Mouse (Mus musculus): ENCODE data around the gene Srsf6. TPM values are rescaled to one million over a fixed set of nuclear protein-coding genes. Genes with fewer than 3 reads are reported as not detected.

Srsf6 gene
- total RNA-seq, 2 experiments from 2014 or later = 99.3 to 109 TPM

DNA sequence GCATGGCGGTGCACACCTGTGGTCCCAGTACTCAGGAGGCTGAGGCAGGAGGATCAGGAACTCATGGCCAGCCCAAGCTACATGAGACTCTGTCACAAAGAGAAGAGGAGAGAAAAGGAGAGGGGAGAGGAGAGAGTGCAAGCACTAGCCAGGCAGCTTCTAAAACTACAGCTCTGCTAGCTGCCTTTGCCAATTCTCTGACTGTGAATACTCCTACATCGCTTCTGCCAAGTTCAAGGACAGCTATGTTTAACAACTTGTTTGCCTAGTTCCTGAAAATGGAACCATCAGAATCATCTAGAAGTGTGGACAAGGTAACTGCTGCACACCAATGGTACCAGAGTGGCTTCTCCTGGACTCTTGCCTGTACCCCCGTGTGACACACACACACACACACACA lies 17.3 kb upstream of the Srsf6 start:
- no peak for DNase-seq (ENCODE audit: extremely low spot score in 1 of 2, low spot score in 2 of 2)
- intact Hi-C loops (cut with DNase I) = loop anchor here (1.0 to 10.0 kb wide), 3 partner anchors 99 to 1579 kb away; no protein-coding TSS in a partner anchor
- Histone ChIP-seq H3K27ac (no peak overlapping the region), H3K4me3 (no peak overlapping the region)
- no peak for TF ChIP-seq CTCF (IDR thresholded peaks at IDR 0.05)

DNA sequence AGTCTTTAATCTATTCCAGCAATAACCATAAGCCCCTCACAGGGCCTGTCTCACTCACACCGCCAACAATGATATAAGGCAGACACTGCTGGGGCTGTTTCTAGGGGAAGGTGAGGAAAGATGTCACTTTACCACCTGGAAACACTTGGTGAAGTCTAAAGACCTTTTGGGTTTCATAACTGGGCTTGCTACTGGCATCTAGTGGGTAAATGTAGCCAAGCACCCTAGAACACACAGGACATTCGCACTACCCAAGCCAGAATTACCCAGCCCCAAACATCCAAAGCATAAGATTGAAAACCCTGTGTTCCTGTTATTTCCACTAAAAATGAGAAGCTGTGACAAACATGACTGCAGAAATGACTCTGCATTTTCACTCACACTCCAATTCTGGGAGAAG lies 16.8 kb upstream of the Srsf6 start:
- Histone ChIP-seq H3K27ac (no peak overlapping the region), H3K4me3 (no peak overlapping the region)
- intact Hi-C loops (cut with DNase I) = loop anchor here (1.0 to 10.0 kb wide), 3 partner anchors 99 to 1580 kb away; no protein-coding TSS in a partner anchor
- DNase-seq (ENCODE audit: extremely low spot score in 1 of 2, low spot score in 2 of 2) = no peak
- peak; percentile 72 for TF ChIP-seq CTCF (IDR thresholded peaks at IDR 0.05)

GRCm38 (mm10) chr2:162919926-162920325 lies 11.4 kb upstream of the Srsf6 start:
- no peak for DNase-seq (ENCODE audit: extremely low spot score in 1 of 2, low spot score in 2 of 2)
- intact Hi-C loops (cut with DNase I) = loop anchor here (5.0 to 10.0 kb wide), 4 partner anchors 97 to 1585 kb away; partner anchors contain the start of genes Ift52 and Ptprt
- Histone ChIP-seq H3K4me3 (no peak overlapping the region), H3K27ac (no peak overlapping the region)
- TF ChIP-seq CTCF (IDR thresholded peaks at IDR 0.05) = no peak

DNA sequence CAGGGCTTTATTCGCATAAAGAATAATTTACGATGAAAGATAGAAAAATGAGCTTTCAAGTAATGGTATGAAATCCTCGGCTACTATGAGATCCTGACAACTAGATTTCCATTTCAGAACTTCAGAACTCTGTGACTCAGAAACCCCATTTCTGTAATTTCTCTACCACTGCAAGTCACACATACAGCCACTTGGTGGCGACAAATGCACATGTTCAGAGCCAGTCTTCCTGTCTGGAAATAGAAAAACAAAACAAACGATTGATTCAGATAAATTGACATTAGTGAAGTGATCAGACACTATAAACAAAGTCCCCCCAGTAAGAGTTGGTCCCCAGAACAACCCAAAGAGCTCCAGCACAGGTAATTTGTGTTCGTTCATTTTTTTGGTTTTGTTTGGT lies 9.1 kb upstream of the Srsf6 start:
- TF ChIP-seq CTCF (IDR thresholded peaks at IDR 0.05) = peak; percentile 96
- intact Hi-C loops (cut with DNase I) = loop anchor here (2.0 to 5.0 kb wide), 4 partner anchors 95 to 479 kb away; partner anchors contain the start of genes Ift52 and Ptprt
- Histone ChIP-seq H3K4me3 (no peak overlapping the region), H3K27ac (no peak overlapping the region)
- DNase-seq (ENCODE audit: extremely low spot score in 1 of 2, low spot score in 2 of 2) = peak; percentile 43 to 60

DNA sequence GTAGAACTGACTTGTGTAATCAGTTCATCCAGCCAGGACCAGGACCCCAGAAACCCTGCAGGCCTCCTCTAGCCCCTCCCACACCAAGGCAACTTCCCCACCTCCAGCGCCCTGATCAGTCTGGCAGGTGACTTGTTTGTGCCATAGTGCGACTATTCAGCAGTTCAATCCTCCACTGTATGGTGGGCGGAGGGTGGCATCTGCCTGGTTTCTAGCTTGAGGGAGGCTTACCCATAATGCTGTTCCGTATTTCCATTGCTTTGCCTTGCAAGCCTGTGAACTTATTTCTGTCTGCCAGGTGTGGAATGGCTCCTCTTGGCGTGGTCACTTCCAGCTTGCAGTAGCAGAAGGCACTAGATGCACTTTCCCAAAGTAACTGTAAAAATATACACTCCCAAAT lies 8.5 kb upstream of the Srsf6 start:
- TF ChIP-seq CTCF (IDR thresholded peaks at IDR 0.05) = no peak
- Histone ChIP-seq H3K27ac (peak overlapping the region; percentile 32), H3K4me3 (no peak overlapping the region)
- intact Hi-C loops (cut with DNase I) = loop anchor here (2.0 to 5.0 kb wide), 4 partner anchors 94 to 478 kb away; partner anchors contain the start of genes Ift52 and Ptprt
- peak in 1 of 2 experiments; percentile 45 for DNase-seq (ENCODE audit: extremely low spot score in 1 of 2, low spot score in 2 of 2)

- Histone ChIP-seq H3K27ac (no peak overlapping the region), H3K4me3 (no peak overlapping the region)
- DNase-seq (ENCODE audit: extremely low spot score in 1 of 2, low spot score in 2 of 2) = no peak
- intact Hi-C loops (cut with DNase I) = loop anchor here (5.0 kb wide), 3 partner anchors 93 to 408 kb away; partner anchors contain the start of genes Ift52 and Ptprt
- no peak for TF ChIP-seq CTCF (IDR thresholded peaks at IDR 0.05)
These were observed 7.2 kb upstream of the Srsf6 start for GRCm38 (mm10) chr2:162924126-162924525.

DNA sequence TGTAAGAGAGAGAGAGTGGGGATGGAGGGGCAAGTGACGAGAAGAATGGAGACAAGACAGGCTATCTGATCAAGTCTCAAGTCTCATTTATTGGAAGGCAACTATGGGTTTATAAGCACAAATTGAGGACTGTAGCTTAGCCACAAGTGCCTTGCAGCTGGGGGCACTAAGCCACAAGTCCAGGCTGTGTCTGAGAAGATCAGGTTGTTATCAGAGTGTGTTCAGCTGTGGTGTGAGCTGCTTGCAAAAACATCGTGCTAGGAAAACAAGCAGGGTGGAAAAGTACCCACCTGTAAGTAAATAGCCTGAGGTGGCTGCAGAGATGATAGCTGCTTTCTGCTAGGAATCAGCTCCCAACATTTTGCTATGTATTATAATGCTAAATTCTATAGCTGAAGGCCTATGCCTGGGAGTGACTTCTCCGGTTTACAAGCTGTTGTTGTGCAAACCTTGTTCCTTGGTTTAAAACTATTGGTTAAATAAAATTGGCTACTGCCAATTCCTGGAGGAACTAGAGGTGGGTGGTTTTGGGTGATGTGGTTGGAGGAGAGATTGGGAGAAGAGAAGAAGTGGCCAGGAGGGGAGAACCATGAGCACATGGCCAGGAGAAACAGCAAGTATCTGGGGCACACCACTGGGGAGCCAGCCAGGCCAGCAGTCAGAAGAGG lies 3.3 kb upstream of the Srsf6 start:
- no peak for TF ChIP-seq CTCF (IDR thresholded peaks at IDR 0.05)
- no peak for DNase-seq (ENCODE audit: extremely low spot score in 1 of 2, low spot score in 2 of 2)
- intact Hi-C loops (cut with DNase I) = no loop called here
- Histone ChIP-seq H3K27ac (no peak overlapping the region), H3K4me3 (no peak overlapping the region)

GRCm38 (mm10) chr2:162929704-162930103 lies 1.6 kb upstream of the Srsf6 start:
- no peak overlapping the region for H3K27ac ChIP-seq
- H3K4me3 ChIP-seq = no peak overlapping the region
- intact Hi-C loops (cut with DNase I) = no loop called here
- no peak for DNase-seq (ENCODE audit: extremely low spot score in 1 of 2, low spot score in 2 of 2)
- no peak for TF ChIP-seq CTCF (IDR thresholded peaks at IDR 0.05)

- peak overlapping the region; percentile 100 for H3K27ac ChIP-seq
- intact Hi-C loops (cut with DNase I) = no loop called here
- no peak for DNase-seq (ENCODE audit: extremely low spot score in 1 of 2, low spot score in 2 of 2)
- peak overlapping the region; percentile 100 for H3K4me3 ChIP-seq
- no peak for TF ChIP-seq CTCF (IDR thresholded peaks at IDR 0.05)
These were observed 709 bp upstream of the Srsf6 start for GRCm38 (mm10) chr2:162930516-162931122.

DNA sequence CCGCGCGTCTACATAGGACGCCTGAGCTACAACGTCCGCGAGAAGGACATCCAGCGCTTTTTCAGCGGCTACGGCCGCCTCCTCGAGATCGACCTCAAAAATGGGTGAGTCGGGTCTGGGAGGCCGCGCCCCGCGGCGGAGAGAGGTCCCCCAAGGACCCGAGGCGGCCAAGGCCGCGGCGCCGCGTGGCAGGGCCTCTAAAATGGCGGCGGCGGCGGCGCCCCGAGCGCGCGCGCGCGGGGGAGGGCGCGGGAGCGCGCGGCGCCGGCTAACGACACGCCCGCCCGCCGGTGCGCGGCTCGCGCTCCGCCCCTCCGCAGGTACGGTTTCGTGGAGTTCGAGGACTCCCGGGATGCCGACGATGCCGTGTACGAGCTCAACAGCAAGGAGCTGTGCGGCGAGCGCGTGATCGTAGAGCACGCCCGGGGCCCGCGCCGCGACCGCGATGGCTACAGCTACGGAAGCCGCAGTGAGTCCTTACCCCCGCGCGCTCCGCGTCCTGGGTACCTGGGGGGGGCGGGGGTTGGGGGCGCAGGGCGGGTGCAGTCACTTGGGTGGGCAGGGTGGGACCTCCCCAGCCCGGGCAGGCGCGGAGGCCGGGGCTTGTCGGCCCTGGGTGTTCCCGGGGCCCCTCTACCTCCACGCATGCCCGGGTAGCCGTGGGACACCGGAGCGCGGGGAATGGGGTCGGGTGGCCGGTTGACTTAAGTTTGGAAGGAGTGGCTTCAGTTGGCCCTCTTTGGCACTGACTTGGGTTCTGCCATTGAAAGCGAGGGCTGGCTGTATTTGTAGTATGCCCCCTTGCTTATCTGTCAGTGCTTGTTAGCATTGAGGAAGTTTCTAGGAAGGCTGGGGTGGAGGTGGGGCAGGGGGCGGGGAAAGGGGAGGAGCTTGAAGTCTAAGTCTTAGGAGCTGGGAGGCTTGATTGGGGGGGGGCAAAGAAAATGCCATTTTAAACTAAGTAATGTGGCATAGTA lies 634 bp downstream of the Srsf6 start:
- intact Hi-C loops (cut with DNase I) = no loop called here
- peak; percentile 53 to 70 for DNase-seq (ENCODE audit: extremely low spot score in 1 of 2, low spot score in 2 of 2)
- Histone ChIP-seq H3K27ac (peak overlapping the region; percentile 100), H3K4me3 (peak overlapping the region; percentile 100)
- TF ChIP-seq CTCF (IDR thresholded peaks at IDR 0.05) = no peak

DNA sequence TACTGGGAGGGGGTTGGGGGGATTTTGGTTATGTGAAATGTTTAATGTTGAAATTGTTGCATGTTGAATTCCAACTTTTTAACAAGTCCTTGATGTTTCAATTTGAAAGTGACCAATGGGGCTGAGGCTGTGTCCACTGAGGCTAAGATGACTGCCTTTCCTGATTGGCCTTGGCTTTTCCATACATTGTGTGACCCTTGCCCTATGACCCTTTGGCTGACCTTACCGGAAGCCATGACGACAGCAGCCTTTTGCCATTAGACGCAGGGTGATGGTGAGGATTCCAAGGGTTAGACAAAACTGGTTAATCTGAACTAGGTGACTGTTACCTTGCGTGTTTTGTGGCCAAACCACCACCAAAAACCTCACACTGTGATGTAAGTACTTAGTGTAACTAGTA lies 1.4 kb downstream of the Srsf6 start:
- intact Hi-C loops (cut with DNase I) = no loop called here
- no peak for DNase-seq (ENCODE audit: extremely low spot score in 1 of 2, low spot score in 2 of 2)
- no peak for TF ChIP-seq CTCF (IDR thresholded peaks at IDR 0.05)
- H3K4me3 ChIP-seq = peak overlapping the region; percentile 100
- no peak overlapping the region for H3K27ac ChIP-seq

Data from left cerebral cortex, adult 2 months (tissue).